Mouse (Mus musculus): ENCODE measurements around the gene Slco4a1.

DNA sequence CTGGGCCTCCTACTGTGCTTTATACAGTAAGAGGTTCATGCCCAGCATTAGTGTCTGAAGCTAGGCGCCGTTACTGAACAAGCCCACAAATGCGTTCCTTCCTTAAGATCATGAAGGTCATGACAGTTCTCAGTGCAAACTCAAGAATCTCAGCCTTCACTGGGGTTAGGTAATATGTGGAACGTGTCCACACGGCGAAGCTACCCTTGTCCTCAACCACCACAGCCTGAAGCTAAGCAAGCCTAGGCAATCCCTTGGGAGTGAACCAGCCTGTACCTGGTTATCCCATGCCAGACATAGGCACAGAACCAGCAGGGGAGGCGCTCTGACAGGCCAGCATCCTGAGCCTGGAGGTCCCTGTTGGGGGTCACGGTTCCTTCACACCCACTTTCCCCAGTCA, 12.8 kb downstream of the Slco4a1 start:
- TF ChIP-seq ZC3H11A (IDR thresholded peaks at IDR 0.05; ENCODE audit: borderline replicate concordance, low read depth, low read length) (no peak), HCFC1 (IDR thresholded peaks at IDR 0.05; ENCODE audit: borderline replicate concordance, insufficient read depth, low read length) (no peak)

Data from ES-E14 (cell line).